Mouse (Mus musculus) intestine, embryonic 16.5 days (tissue): Measurements from ENCODE around the gene E030030I06Rik. TPM values are rescaled to one million over a fixed set of nuclear protein-coding genes. Genes with fewer than 3 reads are reported as not detected.
"Not testable (repeated sequence)": the region's sequence is repeated elsewhere in the genome, so short reads cannot be mapped to it uniquely, and the experiment has no call there.

Source experiments
- ATAC-seq: fragments of 200-750 bp; cut with Nextera tagmentation; 2 replicates; pipeline ENCODE4 v1.8.0; 2017; ENCODE audit warnings: moderate TSS enrichment, moderate library complexity
- H3K27ac ChIP-seq: fragments of 300-500 bp; sonication (generic); 2 replicates; pipeline ENCODE4 v1.5.1; 2014; ENCODE audit warnings: mild to moderate bottlenecking, low read length
- H3K27me3 ChIP-seq: fragments of 300-500 bp; sonication (generic); replicated peaks from 2 replicates; pipeline ENCODE4 v1.6.1; 2014; ENCODE audit warnings: low read length, control low read depth, mixed read lengths; ENCODE audit not compliant: control insufficient read depth, insufficient read depth
- H3K36me3 ChIP-seq: fragments of 300-500 bp; sonication (generic); 2 replicates; pipeline ENCODE4 v1.6.1; 2014; ENCODE audit warnings: low read length, control low read depth; ENCODE audit not compliant: control insufficient read depth, insufficient read depth
- H3K4me1 ChIP-seq: fragments of 300-500 bp; sonication (generic); 2 replicates; pipeline ENCODE4 v1.6.1; 2014; ENCODE audit warnings: low read length, control low read depth, mixed read lengths; ENCODE audit not compliant: control insufficient read depth, insufficient read depth
- H3K4me2 ChIP-seq: fragments of 300-500 bp; sonication (generic); 2 replicates; pipeline ENCODE4 v1.6.1; 2014; ENCODE audit warnings: low read depth, low read length, control low read depth
- H3K4me3 ChIP-seq: fragments of 300-500 bp; sonication (generic); 2 replicates; pipeline ENCODE4 v1.5.1; 2014; ENCODE audit warnings: mild to moderate bottlenecking, low read length
- H3K9ac ChIP-seq: fragments of 300-500 bp; sonication (generic); 2 replicates; pipeline ENCODE4 v1.6.1; 2014; ENCODE audit warnings: low read depth, low read length
- H3K9me3 ChIP-seq: fragments of 300-500 bp; sonication (generic); 2 replicates; pipeline ENCODE4 v1.6.1; 2016; ENCODE audit warnings: low read length, control low read depth; ENCODE audit not compliant: control insufficient read depth
- WGBS: fragments of 180-500 bp; shearing (Covaris S2); extraction: QIAGEN DNeasy Blood & Tissue Kit; methylation state at CpG from one replicate; pipeline ENCODE4 v1.1.7; 2014; 5-methylcytosine and 5-hydroxymethylcytosine counted together
- polyA plus RNA-seq: library from polyadenylated mRNA; unstranded; fragments of >200 nt; fragmentation: Nextera tagmentation; extraction: Ambion mirVana; gene quantifications from 2 replicates; pipeline ENCODE4 v1.2.1, GENCODE M21; 2015

The E030030I06Rik gene
- polyA plus RNA-seq = 28.0 and 30.0 TPM in 2 replicates

DNA sequence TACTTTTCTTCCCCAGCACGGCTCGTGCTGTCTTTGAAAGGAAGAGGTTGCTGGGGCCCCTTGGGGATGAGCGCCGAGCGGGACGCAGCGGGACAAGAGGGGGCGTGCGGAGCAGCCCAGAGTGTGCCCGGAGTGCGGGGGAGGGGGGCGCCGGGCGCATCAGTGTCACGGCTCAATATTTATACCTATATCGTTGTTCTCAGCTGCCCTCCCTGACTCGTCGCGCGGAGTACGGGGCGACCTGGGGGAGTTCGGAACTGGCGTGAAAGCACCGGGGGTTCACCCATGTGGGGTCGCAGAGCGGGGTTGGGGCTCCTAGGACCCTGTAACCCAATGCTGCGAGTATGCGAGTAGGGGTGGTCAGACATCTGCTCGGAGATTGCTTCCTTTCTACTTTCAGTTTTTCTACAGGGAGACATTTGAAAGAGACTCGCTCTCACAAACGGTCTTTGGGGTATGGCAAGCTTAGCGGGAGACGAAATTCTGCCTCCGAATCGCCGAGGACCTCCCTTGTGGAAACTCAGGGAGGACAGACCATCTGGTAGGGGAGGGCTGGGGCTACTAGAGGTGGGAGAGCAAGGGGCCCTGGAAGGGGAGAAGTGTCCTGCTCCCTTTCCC, at the start of gene E030030I06Rik:
Gene E030030I06Rik, minus strand, starts transcription at position 198 of the 618 bp plus-strand sequence.
- no peaks in the 10 kb centered on the region for H3K36me3 ChIP-seq
- peaks cover 17% of the 10 kb centered on the region for H3K27me3 ChIP-seq
- under 1% methylated on average over 37 of the region's 37 CpGs for WGBS

GRCm38 (mm10) chr10:22191035-22191434, 42.0 kb upstream of the E030030I06Rik start:
- H3K27ac ChIP-seq, H3K9ac ChIP-seq, H3K4me2 ChIP-seq, H3K36me3 ChIP-seq, H3K4me1 ChIP-seq, H3K9me3 ChIP-seq, H3K4me3 ChIP-seq, H3K27me3 ChIP-seq: not testable (repeated sequence)
- 6% methylated on average over 6 of the region's 10 CpGs for WGBS
- ATAC-seq = peak; percentile 38; the same call in 1 of the 2 replicates

More for the DNA sequence above, at the start of gene E030030I06Rik:
- H3K4me1 ChIP-seq = peaks cover 12% of the 10 kb centered on the region
- no peaks in the 10 kb centered on the region for H3K9me3 ChIP-seq
- H3K4me3 ChIP-seq = peak within 1 kb of the TSS; percentile 68
- H3K4me2 ChIP-seq = peak within 1 kb of the TSS; percentile 98
- peak within 1 kb of the TSS; percentile 83 for H3K27ac ChIP-seq
- ATAC-seq = peak; percentile 52
- H3K9ac ChIP-seq = peak within 1 kb of the TSS; percentile 86

DNA sequence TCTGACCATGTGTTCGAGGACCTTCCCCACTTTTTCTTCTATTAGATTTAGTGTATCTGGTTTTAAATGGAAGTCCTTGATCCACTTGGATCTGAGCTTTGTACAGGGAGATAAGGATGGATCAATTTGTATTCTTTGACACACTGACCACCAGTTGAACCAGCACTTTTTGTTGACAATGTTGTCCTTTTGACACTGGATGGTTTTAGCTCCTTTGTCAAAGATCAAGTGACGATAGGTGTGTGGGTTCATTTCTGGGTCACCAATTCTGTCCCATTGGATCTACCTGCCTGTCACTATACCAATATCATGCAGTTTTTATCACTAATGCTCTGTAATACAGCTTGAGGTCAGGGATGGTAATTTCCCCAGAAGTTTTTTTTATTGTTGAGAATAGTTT, 27.4 kb upstream of the E030030I06Rik start:
- WGBS = 84% methylated on average over 2 of the region's 2 CpGs

DNA sequence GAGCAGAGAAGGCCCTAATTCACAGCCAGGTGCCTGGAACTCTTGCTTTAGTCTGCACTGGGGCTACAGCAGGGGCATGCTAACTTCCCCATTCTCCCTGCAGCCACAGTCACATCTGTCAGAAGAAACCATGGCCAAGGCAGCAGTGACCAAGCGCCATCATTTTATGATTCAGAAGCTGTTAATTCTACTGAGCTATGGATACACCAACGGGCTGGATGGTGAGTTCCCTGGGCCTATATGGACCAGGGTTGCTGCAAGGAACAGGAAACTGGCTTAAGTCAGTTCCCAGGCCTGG, 25.1 kb upstream of the E030030I06Rik start:
- WGBS = 64% methylated on average over 2 of the region's 2 CpGs
- not testable (repeated sequence) for H3K4me2 ChIP-seq, H3K4me3 ChIP-seq, ATAC-seq, H3K9me3 ChIP-seq, H3K4me1 ChIP-seq, H3K9ac ChIP-seq, H3K27ac ChIP-seq, H3K36me3 ChIP-seq, H3K27me3 ChIP-seq

More for the DNA sequence above, 27.4 kb upstream of the E030030I06Rik start:
- H3K4me1 ChIP-seq, ATAC-seq, H3K9ac ChIP-seq, H3K27me3 ChIP-seq, H3K36me3 ChIP-seq, H3K9me3 ChIP-seq, H3K4me2 ChIP-seq, H3K27ac ChIP-seq, H3K4me3 ChIP-seq: not testable (repeated sequence)

DNA sequence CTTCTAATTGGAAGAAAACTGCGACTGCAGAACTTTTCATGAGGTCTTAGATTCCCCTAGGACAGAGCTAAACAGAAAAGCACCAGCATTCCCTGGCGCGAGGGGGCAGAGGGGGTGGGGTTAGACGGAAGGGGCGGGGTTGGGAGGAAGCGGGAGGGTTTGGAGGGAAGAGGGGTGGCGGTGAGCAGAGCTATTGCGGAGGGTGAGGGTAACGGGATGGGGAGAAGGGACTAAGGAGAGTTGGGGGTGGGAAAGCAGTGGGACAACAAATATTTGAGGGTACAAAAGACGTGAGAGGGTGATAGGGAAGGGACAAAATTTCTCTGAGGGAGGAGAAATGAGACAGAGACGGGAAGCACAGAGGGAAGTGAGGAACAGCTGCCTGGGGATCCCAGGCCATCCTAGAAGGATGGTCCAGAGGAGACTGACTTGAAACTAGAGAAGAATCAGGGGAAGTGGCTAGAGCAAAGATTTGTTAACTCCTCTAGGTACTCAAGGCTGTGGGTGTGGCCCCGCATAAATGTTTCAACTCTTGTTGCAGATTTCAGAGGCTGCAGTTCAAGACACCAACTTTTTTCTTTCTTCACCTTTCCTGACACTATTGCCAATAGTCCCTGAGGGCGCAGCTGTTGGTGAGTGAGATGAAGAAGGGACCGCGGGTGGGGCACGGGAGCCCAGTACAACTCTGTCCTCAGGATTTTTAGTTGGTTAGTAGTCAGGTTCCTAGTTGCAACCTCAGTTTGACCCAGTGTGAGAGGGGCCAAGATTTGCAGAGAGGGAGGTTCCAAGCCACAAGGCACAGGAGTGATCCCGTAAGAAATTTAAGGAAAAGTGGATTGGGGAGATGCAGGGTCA, 24.5 kb upstream of the E030030I06Rik start:
- not testable (repeated sequence) for H3K36me3 ChIP-seq, H3K4me3 ChIP-seq, H3K9me3 ChIP-seq, H3K27me3 ChIP-seq, H3K4me1 ChIP-seq, H3K9ac ChIP-seq, H3K27ac ChIP-seq
- ATAC-seq = peak; percentile 64
- 18% methylated on average over 12 of the region's 17 CpGs for WGBS
- 0 out of 2 replicates have a peak overlapping the region, but pooled peaks have one; percentile 22 for H3K4me2 ChIP-seq

DNA sequence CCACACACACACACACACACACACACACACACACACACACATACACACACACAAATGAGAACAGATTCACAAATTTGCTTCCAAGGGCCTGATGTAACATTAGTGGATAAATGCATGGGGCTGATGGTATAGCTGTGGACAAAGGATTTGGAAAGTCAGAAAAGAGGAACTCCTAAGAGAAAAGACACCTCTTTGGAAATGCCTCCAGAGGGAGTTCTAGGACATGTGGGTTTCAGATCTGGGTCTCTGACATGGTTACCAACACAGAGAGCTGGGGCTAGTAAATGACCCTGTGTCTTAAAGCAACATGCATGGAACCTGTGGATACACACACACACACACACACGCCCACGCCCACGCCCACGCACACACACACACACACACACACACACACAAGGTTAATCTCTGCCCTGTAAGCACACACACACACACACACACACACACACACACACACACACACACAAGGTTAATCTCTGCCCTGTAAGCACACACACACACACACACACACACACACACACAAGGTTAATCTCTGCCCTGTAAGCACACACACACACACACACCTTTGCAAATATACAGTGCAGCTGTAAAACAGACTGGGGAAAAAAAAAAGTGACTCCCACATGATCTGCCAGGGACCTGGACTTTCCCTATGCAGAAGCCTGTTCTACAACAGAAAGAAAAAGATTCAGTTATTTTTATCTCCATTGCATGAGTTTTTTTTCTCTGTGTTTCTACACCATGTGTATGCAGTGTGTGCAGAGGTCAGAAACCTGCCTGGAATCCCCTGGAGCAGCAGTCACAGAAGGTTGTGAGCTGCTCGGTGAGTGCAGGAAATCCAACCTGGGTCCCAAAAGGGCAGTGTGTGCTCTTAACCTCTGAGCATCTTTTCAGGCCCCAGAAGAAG, 23.6 kb upstream of the E030030I06Rik start:
- not testable (repeated sequence) for H3K4me1 ChIP-seq, H3K27me3 ChIP-seq, H3K4me3 ChIP-seq, H3K9ac ChIP-seq, H3K9me3 ChIP-seq, H3K36me3 ChIP-seq, H3K27ac ChIP-seq
- 0 out of 2 replicates have a peak, but pooled peaks have one; percentile 5 for ATAC-seq
- H3K4me2 ChIP-seq = 0 out of 2 replicates have a peak overlapping the region, but pooled peaks have one; percentile 22
- 52% methylated on average over 4 of the region's 5 CpGs for WGBS

DNA sequence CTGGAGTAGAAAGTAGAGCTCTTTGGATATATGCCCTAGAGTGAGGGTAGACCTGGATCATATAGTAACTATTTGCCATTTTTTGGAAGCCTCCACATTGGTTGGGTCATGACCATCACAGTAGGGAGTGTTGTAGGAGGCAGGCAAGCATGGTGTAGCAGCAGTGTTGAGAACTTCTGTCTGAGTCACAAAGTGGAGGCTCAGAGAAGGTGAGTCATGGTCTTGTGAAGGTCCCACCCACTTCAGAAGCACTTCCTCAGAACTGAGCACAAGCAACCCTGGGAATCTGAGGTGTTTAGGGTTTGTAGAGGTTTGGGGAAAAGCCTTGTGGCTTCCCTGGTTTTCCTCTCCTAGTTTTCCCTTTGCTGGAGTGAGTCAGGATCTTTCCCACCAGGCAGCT, 20.0 kb upstream of the E030030I06Rik start:
- not testable (repeated sequence) for H3K4me3 ChIP-seq, H3K27me3 ChIP-seq, H3K4me1 ChIP-seq, ATAC-seq, H3K4me2 ChIP-seq, H3K27ac ChIP-seq, H3K36me3 ChIP-seq, H3K9me3 ChIP-seq, H3K9ac ChIP-seq

DNA sequence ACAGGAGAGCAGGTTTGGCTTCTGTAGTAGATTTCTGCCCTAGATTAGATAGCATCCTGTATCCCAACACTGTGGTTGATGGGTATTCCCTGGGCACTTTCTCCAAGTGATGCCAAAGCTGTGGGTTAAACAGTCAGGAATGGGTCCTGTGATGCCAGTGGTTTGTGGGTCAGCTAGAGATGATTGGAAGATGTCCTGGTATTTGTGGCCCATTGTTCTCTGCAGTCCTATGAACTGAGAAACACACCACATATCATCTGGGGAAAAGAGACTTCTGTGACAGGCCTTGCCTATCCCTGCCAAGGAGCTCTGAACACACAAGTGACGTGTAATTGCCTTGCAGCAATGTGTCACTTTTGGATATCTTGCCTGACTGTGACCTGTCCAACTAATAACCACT, 18.0 kb upstream of the E030030I06Rik start:
- H3K4me3 ChIP-seq, H3K4me1 ChIP-seq, H3K27me3 ChIP-seq, H3K27ac ChIP-seq, H3K4me2 ChIP-seq, ATAC-seq, H3K36me3 ChIP-seq, H3K9ac ChIP-seq, H3K9me3 ChIP-seq: not testable (repeated sequence)
- 86% methylated on average over 1 of the region's 1 CpGs for WGBS

DNA sequence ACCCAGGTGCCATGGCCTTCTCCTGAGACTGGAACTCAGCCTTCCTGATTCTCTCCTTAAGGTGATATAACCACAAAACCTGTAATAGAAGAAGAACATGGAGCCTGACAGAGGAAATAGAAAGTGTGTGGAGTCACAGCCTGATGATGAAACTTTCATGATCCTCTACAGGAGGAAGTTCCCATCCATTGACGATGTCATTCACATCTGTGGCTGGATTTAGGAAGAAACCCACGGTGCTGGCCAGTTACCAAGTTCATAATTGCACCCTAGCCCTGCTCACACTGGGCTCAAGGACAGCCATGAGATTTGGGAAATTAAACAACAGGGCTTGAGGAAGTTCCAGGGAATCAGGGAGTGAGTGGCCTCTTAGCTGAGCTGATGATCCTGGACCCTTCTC, 17.0 kb upstream of the E030030I06Rik start:
- not testable (repeated sequence) for H3K36me3 ChIP-seq, ATAC-seq, H3K4me2 ChIP-seq, H3K4me1 ChIP-seq, H3K27ac ChIP-seq, H3K27me3 ChIP-seq, H3K9me3 ChIP-seq, H3K4me3 ChIP-seq, H3K9ac ChIP-seq
- 68% methylated on average over 2 of the region's 2 CpGs for WGBS
